Mouse (Mus musculus) embryo, embryonic 11 days (tissue): ENCODE measurements at regions not wholly inside any gene's neighbourhood (a gene's known extent, or its start where the extent isn't known, plus 50 kb on each side); places are given as distances from the start of the nearest gene placed in this dataset.
"Not testable (repeated sequence)": the region's sequence is repeated elsewhere in the genome, so short reads cannot be mapped to it uniquely, and the experiment has no call there.

Source experiments
- DNase-seq: peaks from one replicate; pipeline ENCODE4 v3.0.0-alpha.2; 2015

GRCm38 (mm10) chr5:68252671-68253070 lies 221.0 kb downstream of the Grxcr1 start:
- peak; percentile 87 for DNase-seq

- DNase-seq = no peak
Measured at GRCm38 (mm10) chr5:68253476-68253875, 221.8 kb downstream of the Grxcr1 start.

DNA sequence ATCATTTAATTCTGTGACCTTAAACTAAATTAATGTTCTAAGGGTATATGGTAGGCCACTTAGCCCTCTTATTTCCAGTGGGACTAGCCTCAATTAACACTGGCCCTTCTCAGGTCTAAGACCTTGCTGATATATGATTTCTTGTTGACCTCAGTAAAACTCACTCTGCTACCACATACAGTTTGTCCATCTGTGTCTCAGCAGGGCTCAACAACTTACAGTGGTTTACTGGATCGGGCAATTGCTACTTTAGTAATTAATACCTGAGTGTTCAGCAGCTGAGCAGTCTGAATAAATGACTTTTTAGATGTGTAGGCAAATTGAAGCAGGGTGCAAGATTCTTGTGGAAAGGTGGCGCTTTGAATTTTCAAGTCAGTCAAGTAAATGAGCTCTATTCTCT lies 222.5 kb downstream of the Grxcr1 start:
- DNase-seq = peak; percentile 2

DNA sequence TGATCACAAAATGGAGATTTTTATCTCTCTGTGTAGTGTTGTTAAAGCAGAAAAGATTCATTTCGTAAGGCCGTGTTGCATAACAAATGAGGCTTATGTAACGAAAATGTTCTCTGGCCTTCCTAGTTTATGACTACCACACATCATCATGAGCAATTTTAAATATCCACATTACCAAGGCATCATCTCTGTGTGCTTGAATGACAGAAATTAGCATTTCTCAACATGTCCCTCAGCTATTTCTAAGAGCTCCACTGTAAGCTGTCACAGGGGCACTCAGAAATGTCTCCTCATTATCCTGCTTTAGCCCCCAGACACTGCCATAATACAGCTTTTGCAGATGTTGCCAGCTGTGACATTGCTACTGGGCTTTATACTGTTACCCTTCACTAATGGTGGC lies 232.6 kb downstream of the Grxcr1 start:
- DNase-seq = no peak

- no peak for DNase-seq
Measured at GRCm38 (mm10) chr5:68274271-68274670, 242.6 kb downstream of the Grxcr1 start.

DNA sequence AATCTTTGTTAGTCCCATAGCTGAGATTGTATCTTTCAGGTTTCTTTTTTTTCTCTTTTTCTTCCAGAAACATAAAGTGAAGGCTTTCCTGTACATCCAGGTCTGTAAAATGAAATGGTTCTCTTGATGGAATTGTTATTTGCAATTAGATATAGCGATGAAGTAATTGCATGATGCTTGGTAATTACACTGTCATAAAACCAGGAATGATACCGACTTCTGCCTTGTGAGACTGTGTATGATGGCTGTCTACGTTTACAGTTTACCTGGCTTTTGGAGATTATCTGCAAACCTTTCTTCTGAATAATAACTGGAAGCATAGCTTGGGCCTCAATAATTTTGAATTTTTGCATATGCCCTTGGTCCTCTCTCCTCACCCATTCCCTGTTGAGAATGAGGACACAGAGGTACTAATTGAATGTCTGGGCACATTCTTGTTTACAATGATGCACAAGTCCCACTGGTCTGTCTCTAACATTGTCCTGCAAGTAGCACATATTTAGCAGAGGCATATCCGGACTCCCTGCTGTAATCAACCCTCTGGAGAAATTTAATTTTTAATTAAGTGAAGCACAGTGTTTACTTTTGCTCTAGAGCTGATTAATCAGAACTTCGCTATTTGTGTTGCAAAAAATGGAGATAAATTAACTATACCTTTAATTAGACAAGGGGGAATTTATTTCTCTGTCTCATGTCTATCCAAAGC lies 244.1 kb downstream of the Grxcr1 start:
- no peak for DNase-seq

DNA sequence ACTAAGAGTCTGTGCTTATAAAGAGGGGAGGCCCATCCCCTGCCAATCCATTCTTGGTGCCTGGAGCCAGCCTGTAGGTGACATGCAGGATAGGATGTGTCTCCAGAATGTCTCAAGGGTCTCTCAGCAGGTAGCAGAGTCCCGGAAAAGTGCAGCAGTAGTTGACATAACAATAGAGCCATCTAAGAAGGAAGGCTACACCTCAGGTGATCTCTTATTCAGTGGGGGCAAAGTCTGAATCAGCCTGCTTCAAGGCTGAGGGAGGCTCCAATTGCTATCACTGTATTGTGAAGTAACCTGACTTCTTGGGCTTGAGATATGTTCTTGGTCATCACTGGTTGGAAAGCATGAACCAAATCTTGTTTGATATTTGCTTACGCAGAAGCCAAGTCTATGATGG lies 264.1 kb downstream of the Grxcr1 start:
- DNase-seq = not testable (repeated sequence)

DNA sequence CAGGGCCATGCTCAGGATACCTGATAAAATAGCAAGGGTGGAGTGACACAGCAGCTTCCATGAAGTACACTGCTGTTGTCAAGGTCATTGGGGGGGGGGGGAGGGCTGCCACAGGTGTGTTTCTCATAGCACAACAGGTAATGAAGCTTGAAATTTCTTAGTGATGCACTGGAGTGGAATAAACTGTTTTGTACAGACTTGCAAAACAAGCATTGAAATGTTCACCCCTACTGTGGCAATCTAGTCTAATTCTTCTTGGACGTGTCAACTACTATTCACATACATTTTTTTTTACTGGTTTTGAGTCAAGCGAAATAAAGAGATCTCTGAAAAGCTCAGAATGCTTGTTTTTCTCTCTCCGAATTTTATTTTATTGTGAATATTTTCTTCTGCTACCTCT lies 281.6 kb downstream of the Grxcr1 start:
- DNase-seq = no peak

GRCm38 (mm10) chr5:68318979-68319378 lies 287.3 kb downstream of the Grxcr1 start:
- DNase-seq = no peak

DNA sequence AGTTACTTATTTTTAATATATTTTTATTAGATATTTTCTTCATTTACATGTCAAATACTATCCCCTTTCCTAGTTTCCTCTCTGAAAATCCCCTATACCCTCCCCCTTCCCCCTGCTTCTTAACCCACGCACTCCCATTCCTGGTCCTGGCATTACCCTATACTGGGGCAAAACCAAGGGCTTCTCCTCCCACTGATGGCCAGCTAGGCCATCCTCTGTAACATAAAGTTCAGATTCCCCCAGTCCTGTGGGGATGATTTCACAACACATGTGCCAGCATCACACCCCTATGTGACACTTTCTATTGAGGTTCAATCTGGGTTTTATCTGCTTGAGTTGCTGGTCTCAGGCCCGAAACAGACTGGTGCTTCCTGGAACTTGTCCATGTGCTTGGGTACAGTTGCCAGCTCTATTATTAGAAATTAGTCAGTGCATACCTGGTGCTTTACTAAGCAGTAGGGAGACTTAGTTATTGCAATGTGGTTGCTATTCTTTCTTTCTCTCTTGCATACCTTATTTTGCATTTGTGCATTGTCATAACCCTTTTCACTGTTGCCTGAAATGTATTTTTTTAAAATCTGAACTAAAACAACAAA lies 295.5 kb downstream of the Grxcr1 start:
- DNase-seq = no peak

GRCm38 (mm10) chr5:68329311-68329710 lies 297.7 kb downstream of the Grxcr1 start:
- no peak for DNase-seq

GRCm38 (mm10) chr5:68329828-68330227 lies 298.2 kb downstream of the Grxcr1 start:
- no peak for DNase-seq

DNA sequence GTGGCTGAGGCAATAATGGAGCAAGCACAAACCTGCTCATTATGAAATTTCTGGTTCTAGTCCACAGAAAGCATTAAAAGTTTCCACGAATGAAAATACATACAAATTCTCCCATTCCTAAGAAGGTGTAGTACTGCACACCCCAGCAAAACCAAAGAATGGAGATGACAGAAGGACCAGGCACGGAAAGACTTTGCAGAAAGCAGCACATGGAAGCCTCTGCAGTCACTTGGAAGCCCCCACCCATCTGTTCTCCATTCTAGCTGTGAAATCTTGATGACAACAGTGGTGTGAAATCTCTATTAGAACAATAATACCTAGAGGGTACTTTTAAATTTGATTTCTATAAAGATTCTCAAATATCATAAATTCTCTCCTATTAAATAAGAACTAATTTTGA lies 319.3 kb downstream of the Grxcr1 start:
- DNase-seq = no peak

DNA sequence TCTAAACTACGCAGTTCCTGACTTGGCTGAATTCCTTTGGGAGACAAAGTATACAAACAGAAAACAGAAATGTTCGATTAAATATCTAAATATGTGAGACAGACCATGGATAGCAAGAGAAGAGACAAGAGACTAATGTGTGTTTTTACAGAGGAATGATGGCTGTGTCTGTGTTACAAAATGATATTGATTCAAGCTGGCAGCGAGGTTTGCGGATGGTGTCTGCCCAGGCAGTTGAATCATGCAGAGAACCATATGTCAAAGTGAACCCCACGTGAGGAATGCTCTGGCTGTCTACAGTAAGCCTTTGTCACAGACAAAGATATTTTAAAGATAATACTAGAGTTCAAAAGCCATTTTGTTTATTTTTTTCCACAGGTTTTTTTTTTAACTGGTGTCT lies 320.2 kb downstream of the Grxcr1 start:
- peak; percentile 34 for DNase-seq

DNA sequence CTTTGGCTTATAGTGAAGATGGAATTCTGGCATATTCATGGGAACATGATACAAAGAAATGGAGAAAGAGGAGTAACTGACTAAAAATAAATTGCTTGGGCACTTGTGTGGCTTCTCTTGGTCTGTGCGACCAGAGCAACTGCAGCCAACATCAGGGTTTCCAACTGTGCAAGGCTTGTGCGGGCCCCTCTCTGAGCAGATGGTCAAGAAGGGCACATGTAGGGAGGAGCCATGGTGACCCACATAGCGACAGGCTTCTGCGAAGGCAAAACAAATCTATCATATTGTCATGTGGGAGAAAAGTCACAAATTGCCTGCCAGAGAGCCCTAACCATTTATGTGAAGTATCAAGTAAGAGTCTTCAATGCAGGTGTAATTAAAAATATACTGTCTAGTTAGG lies 321.6 kb downstream of the Grxcr1 start:
- peak; percentile 11 for DNase-seq

DNA sequence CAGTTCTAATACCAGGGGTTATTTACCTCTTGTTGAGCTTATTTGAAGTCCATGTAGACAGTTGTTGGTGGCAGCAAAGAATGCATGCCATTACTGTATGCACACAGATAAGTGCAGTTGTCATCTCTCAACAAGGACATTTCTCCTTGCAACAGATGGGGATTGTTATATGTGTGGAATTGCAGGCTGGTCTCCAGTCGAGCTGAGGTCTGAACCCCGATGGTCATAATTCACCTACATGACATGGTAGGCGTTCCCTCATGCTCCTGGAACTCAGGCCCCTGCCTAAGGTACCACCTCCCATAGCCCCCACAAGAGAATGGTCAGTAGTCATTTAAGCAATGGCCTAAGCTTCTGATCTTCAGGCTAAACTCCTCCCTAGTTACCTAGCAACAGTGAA lies 322.2 kb downstream of the Grxcr1 start:
- not testable (repeated sequence) for DNase-seq

- no peak for DNase-seq
Measured at GRCm38 (mm10) chr5:68361581-68362211, 330.1 kb downstream of the Grxcr1 start.

GRCm38 (mm10) chr5:68373082-68373481 lies 341.4 kb downstream of the Grxcr1 start:
- DNase-seq = no peak
